Mouse (Mus musculus) hematopoietic stem cell, adult 5-6 weeks (primary cell): ENCODE results near the gene Tfpt. TPM values are rescaled to one million over a fixed set of nuclear protein-coding genes. Genes with fewer than 3 reads are reported as not detected.
A peak's percentile ranks its signal among the peaks of the same experiment; 100 is the strongest.

Experiments
- ATAC-seq, 2 experiments: fragments of 125-278 bp in 1 of 2; replicated peaks in 1 of 2; 2 replicates each; pipeline ENCODE4 v1.8.0; 2016 to 2017; ENCODE audit warnings: inconsistent platforms in 2 of 2, mild to moderate bottlenecking in 2 of 2, moderate number of reproducible peaks in 2 of 2, low read depth in 1 of 2, moderate TSS enrichment in 1 of 2; ENCODE audit not compliant: low FRiP score in 2 of 2, poor library complexity in 2 of 2, severe bottlenecking in 2 of 2, insufficient read depth in 1 of 2, low TSS enrichment in 1 of 2
- total RNA-seq: library from RNA; stranded (forward); fragments of 172-1452, 232-1000 nt; gene quantifications from 2 replicates; pipeline ENCODE4 v1.2.3, GENCODE M21; 2017

The Tfpt gene
- total RNA-seq, 1 experiment from 2014 or later = 25.9 TPM

GRCm38 (mm10) chr7:3643412-3643811 is 13.7 kb upstream of the Tfpt start:
- no peak for ATAC-seq

GRCm38 (mm10) chr7:3630478-3630815 is 718 bp upstream of the Tfpt start:
- no peak for ATAC-seq

- no peak for ATAC-seq
Measured at GRCm38 (mm10) chr7:3629030-3629429, 699 bp downstream of the Tfpt start.

- ATAC-seq = peak; percentile 100
Measured at GRCm38 (mm10) chr7:3617242-3617995, 12.3 kb downstream of the Tfpt start, which contains the start of gene Ndufa3. Gene Ndufa3 (plus strand): TSS chr7:3617373.

- ATAC-seq = no peak
Measured at GRCm38 (mm10) chr7:3616389-3617241, 13.1 kb downstream of the Tfpt start.

- no peak for ATAC-seq
Measured at GRCm38 (mm10) chr7:3616057-3616388, 13.7 kb downstream of the Tfpt start, which contains the start of gene Oscar. Gene Oscar (minus strand): TSS chr7:3616157.

GRCm38 (mm10) chr7:3614021-3614420 is 15.7 kb downstream of the Tfpt start:
- ATAC-seq = no peak

- 0 out of 4 replicates have a peak, but pooled peaks of 1 of the 2 experiments have one; percentile 13 for ATAC-seq
Measured at GRCm38 (mm10) chr7:3611006-3611405, 18.7 kb downstream of the Tfpt start.

GRCm38 (mm10) chr7:3610437-3610836 is 19.3 kb downstream of the Tfpt start:
- peak; percentile 42 to 70; a peak in 2 of 4 replicates for ATAC-seq

- no peak; a peak in 1 of 4 replicates for ATAC-seq
Measured at GRCm38 (mm10) chr7:3609082-3609481, 20.6 kb downstream of the Tfpt start.

GRCm38 (mm10) chr7:3608668-3609067 is 21.1 kb downstream of the Tfpt start:
- ATAC-seq = no peak

GRCm38 (mm10) chr7:3607391-3607790 is 22.3 kb downstream of the Tfpt start:
- no peak for ATAC-seq

- ATAC-seq = peak; percentile 75 to 76; a peak in 3 of 4 replicates
Measured at GRCm38 (mm10) chr7:3606798-3607197, 22.9 kb downstream of the Tfpt start.

GRCm38 (mm10) chr7:3601119-3601518 is 28.6 kb downstream of the Tfpt start:
- ATAC-seq = peak; percentile 76 to 84

- peak; percentile 18 to 44; a peak in 1 of 4 replicates for ATAC-seq
Measured at GRCm38 (mm10) chr7:3597755-3598154, 32.0 kb downstream of the Tfpt start.

- peak; percentile 81 to 86 for ATAC-seq
Measured at GRCm38 (mm10) chr7:3595146-3595545, 34.6 kb downstream of the Tfpt start.

GRCm38 (mm10) chr7:3594686-3595085 is 35.0 kb downstream of the Tfpt start:
- peak; percentile 58 to 65 for ATAC-seq

GRCm38 (mm10) chr7:3593855-3594254 is 35.9 kb downstream of the Tfpt start:
- ATAC-seq = no peak
